Mouse (Mus musculus): ENCODE measurements around the gene Pdcd10. TPM values are rescaled to one million over a fixed set of nuclear protein-coding genes. Genes with fewer than 3 reads are reported as not detected.

Pdcd10 gene
- 78.5 and 93.0 TPM in 2 replicates for polyA plus RNA-seq (2015; fragmentation: Nextera tagmentation; extraction: Ambion mirVana)

DNA sequence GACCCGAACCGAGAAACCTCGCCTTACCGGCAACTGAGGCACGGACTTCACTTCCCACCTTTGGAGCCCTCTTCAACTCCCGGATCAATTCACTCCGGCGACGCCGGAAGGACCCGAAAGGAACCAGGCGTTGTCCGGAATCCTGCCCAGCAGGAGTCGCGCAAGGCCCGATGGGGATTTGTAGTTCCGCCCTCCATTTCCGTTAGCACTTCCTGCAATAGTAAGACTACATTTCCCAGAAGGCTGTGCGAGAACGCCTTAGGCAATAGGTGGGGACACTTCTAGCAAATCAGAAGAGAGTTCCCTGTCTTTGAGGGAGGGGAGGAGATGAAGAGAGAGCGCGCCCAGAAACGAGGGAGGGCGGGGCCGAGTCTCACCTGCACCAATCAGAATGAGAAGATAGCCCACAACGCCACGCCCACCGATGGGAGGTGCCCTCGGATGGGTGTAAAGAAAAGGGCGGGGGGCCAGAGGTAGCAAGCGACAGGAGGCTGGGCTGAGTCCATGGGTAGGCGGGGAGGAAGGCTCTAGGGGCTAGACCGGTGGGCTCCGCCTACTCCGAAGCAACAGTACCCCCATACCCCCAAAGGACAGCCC is at the start of gene Pdcd10:
Pdcd10 (minus strand) TSS at position 162 of the 597 bp plus-strand sequence.
- Histone ChIP-seq H3K9ac (peak within 1 kb of the TSS; percentile 81), H3K36me3 (no peaks in the 10 kb centered on the region), H3K4me1 (replicated peaks) (0 out of 2 replicates have a peak, but pooled peaks cover 4% of the 10 kb centered on the region), H3K4me3 (replicated peaks) (peak within 1 kb of the TSS; percentile 79), H3K4me2 (replicated peaks) (peak within 1 kb of the TSS; percentile 69), H3K9me3 (no peaks in the 10 kb centered on the region), H3K27me3 (replicated peaks) (no peaks in the 10 kb centered on the region), H3K27ac (peak within 1 kb of the TSS; percentile 80)
- peak; percentile 97 for ATAC-seq
- under 1% methylated on average over 35 of the region's 35 CpGs for WGBS

DNA sequence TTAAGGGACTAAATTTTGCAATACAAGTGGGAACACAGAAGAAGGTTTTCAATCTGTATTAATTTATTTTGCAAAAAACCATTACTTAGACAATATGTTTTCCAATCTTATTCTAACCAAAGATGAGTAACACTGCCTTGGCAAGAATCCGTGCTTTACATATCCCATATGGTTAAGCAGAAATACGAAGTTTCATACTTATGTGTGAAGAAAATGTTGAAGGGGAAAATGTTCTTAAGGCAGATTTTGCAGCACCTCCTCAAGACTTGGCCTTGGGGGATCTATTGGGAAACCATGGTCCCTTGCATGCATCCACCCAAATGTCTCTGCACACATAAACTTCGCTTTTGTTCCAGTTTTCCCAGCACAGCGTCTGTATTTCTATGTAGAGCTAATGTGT is 28.2 kb upstream of the Pdcd10 start:
- 88% methylated on average over 4 of the region's 4 CpGs for WGBS
- Histone ChIP-seq H3K27ac (no peak overlapping the region), H3K4me3 (replicated peaks) (no peak overlapping the region), H3K9ac (no peak overlapping the region), H3K27me3 (replicated peaks) (no peaks in the 10 kb centered on the region), H3K4me2 (replicated peaks) (no peak overlapping the region), H3K4me1 (replicated peaks) (no peaks in the 10 kb centered on the region), H3K36me3 (no peaks in the 10 kb centered on the region), H3K9me3 (no peaks in the 10 kb centered on the region)
- no peak for ATAC-seq

DNA sequence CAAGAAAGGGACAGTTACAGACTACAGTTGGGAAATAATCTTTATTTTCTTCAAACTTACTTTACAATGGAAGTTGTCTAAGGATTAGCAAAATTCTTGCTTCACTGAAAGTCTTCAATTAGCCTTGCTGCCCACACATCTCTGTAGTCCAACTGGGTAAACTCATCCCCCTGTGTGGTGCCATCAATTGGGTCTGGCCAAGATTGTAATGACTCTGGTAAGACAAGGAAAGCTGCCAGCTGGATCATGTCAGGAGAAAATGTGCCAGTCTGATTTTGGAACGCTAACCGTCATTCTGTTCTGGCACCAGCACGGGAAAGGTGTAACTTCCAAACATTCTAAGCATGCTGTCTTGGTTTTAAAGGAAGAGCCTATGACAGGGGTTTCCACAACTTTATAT is 26.6 kb upstream of the Pdcd10 start:
- H3K4me1 ChIP-seq (replicated peaks): no peaks in the 10 kb centered on the region
- no peak overlapping the region for H3K4me2 ChIP-seq (replicated peaks)
- H3K27me3 ChIP-seq (replicated peaks): no peaks in the 10 kb centered on the region
- no peak overlapping the region for H3K9ac ChIP-seq
- 82% methylated on average over 3 of the region's 3 CpGs for WGBS
- H3K9me3 ChIP-seq: no peaks in the 10 kb centered on the region
- no peaks in the 10 kb centered on the region for H3K36me3 ChIP-seq
- H3K4me3 ChIP-seq (replicated peaks): no peak overlapping the region
- no peak overlapping the region for H3K27ac ChIP-seq
- no peak for ATAC-seq

DNA sequence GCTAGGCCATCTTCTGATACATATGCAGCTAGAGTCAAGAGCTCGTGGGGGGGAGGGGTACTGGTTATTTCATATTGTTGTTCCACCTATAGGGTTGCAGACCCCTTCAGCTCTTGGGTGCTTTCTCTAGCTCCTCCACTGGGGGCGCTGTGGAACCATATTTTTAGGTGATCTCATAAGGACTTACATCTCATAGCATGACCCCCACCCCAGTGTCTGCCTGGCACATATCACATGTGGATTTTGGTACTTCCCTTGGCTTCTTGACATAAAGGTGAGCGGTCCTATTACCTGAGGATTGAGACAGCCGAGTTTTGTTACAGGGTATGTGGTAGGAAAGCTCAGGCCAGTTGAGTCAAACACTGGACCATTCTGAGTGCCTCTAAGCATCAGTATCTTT is 22.7 kb upstream of the Pdcd10 start:
- no peak for ATAC-seq
- H3K27ac ChIP-seq: no peak overlapping the region
- no peaks in the 10 kb centered on the region for H3K9me3 ChIP-seq
- H3K4me1 ChIP-seq (replicated peaks): no peaks in the 10 kb centered on the region
- no peaks in the 10 kb centered on the region for H3K36me3 ChIP-seq
- H3K9ac ChIP-seq: no peak overlapping the region
- no peaks in the 10 kb centered on the region for H3K27me3 ChIP-seq (replicated peaks)
- 55% methylated on average over 4 of the region's 4 CpGs for WGBS
- no peak overlapping the region for H3K4me2 ChIP-seq (replicated peaks)
- H3K4me3 ChIP-seq (replicated peaks): no peak overlapping the region

- Histone ChIP-seq H3K9me3 (no peaks in the 10 kb centered on the region), H3K4me3 (replicated peaks) (no peak overlapping the region), H3K4me1 (replicated peaks) (no peaks in the 10 kb centered on the region), H3K9ac (no peak overlapping the region), H3K4me2 (replicated peaks) (no peak overlapping the region), H3K27me3 (replicated peaks) (no peaks in the 10 kb centered on the region), H3K36me3 (no peaks in the 10 kb centered on the region), H3K27ac (no peak overlapping the region)
- no peak for ATAC-seq
- WGBS: 79% methylated on average over 1 of the region's 1 CpGs
These were observed 18.9 kb upstream of the Pdcd10 start for GRCm38 (mm10) chr3:75575582-75575981.

- no peak for ATAC-seq
- WGBS: 80% methylated on average over 2 of the region's 2 CpGs
- Histone ChIP-seq H3K36me3 (no peaks in the 10 kb centered on the region), H3K4me2 (replicated peaks) (no peak overlapping the region), H3K4me1 (replicated peaks) (no peaks in the 10 kb centered on the region), H3K4me3 (replicated peaks) (no peak overlapping the region), H3K9me3 (no peaks in the 10 kb centered on the region), H3K9ac (no peak overlapping the region), H3K27me3 (replicated peaks) (no peaks in the 10 kb centered on the region), H3K27ac (no peak overlapping the region)
These were observed 17.4 kb upstream of the Pdcd10 start for GRCm38 (mm10) chr3:75574074-75574473.

DNA sequence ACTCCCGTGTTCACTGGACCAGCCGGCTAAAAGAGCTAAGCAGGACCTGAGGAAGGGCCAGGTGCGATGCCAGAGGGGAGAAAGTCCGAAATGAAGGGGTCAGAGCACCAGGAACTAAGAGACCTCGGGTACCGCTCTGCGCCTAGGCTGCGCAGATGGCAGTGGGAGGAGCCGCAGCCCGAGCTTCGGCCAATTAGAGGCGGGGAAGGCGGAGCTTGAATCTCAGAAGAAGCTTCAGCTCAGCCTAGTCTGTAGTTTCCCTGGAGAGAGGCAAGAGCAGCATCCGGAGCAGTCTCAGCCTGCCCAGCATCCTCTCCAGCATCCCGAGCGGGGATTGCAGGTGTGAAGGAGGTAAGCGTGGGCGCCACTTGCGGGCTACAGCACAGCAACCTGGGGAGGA is 636 bp upstream of the Pdcd10 start, which contains the start of gene Serpini1:
Serpini1 (plus strand) TSS at position 256 of the 400 bp plus-strand sequence.
- Histone ChIP-seq H3K4me3 (replicated peaks) (peak within 1 kb of the TSS; percentile 79), H3K9ac (peak within 1 kb of the TSS; percentile 81), H3K27ac (peak within 1 kb of the TSS; percentile 80), H3K27me3 (replicated peaks) (no peaks in the 10 kb centered on the region), H3K9me3 (no peaks in the 10 kb centered on the region), H3K4me1 (replicated peaks) (0 out of 2 replicates have a peak, but pooled peaks cover 4% of the 10 kb centered on the region), H3K36me3 (no peaks in the 10 kb centered on the region), H3K4me2 (replicated peaks) (peak within 1 kb of the TSS; percentile 69)
- peak; percentile 95 for ATAC-seq
- 0% methylated on average over 19 of the region's 19 CpGs for WGBS

GRCm38 (mm10) chr3:75556121-75556694 is 448 bp downstream of the Pdcd10 start:
- H3K4me1 ChIP-seq (replicated peaks): 0 out of 2 replicates have a peak, but pooled peaks cover 4% of the 10 kb centered on the region
- peak overlapping the region; percentile 80 for H3K27ac ChIP-seq
- no peaks in the 10 kb centered on the region for H3K27me3 ChIP-seq (replicated peaks)
- WGBS: 1% methylated on average over 36 of the region's 36 CpGs
- H3K4me2 ChIP-seq (replicated peaks): peak overlapping the region; percentile 67
- H3K9ac ChIP-seq: peak overlapping the region; percentile 81
- ATAC-seq: peak; percentile 64
- no peaks in the 10 kb centered on the region for H3K9me3 ChIP-seq
- peak overlapping the region; percentile 79 for H3K4me3 ChIP-seq (replicated peaks)
- H3K36me3 ChIP-seq: no peaks in the 10 kb centered on the region

DNA sequence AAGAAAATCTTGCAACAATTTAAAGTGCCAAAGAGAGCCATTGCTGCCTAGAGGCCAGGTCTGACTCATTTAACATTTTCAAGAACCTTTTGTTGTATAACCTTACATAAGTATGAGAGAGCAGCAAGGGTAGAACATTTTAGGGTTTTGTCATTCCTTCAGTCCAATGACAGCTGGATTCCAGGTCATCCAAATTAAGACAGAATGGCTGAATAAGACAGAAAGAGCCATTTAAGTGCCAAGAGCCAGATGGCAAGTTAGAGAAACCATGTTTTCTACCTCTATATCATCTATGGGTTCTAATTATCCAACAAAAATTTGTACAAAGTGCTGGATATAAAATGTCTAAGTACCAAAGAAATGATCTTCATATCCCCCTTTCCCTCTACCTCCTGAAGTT is 5.4 kb downstream of the Pdcd10 start:
- Histone ChIP-seq H3K36me3 (no peaks in the 10 kb centered on the region), H3K4me1 (replicated peaks) (0 out of 2 replicates have a peak, but pooled peaks cover 4% of the 10 kb centered on the region), H3K27ac (no peak overlapping the region), H3K4me2 (replicated peaks) (no peak overlapping the region), H3K4me3 (replicated peaks) (no peak overlapping the region), H3K9me3 (no peaks in the 10 kb centered on the region), H3K9ac (no peak overlapping the region), H3K27me3 (replicated peaks) (no peaks in the 10 kb centered on the region)
- no peak for ATAC-seq

DNA sequence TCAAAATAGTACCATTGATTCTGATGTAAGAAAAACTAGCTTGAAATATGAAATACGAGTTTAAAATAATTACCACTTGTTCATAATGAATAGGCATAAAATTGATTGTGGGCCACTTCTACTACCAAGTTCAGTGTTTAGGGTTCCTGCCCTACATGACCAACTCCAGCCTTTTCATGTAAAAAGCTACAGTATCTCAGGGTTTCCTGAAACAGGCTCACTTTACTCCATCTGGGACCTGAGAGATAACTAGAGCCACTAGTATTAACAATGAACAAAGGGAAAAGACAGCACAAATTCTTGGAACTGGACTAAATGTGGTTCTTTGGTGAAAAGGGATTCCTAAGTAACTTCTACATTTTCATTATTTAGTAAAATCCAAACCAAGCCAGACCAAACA is 12.4 kb downstream of the Pdcd10 start:
- no peak overlapping the region for H3K4me2 ChIP-seq (replicated peaks)
- WGBS: 90% methylated on average over 1 of the region's 1 CpGs

GRCm38 (mm10) chr3:75542852-75543251 is 13.8 kb downstream of the Pdcd10 start:
- H3K4me2 ChIP-seq (replicated peaks): no peak overlapping the region
- no peaks in the 10 kb centered on the region for H3K36me3 ChIP-seq
- no peak overlapping the region for H3K27ac ChIP-seq
- H3K9me3 ChIP-seq: no peaks in the 10 kb centered on the region
- no peak overlapping the region for H3K4me3 ChIP-seq (replicated peaks)
- H3K27me3 ChIP-seq (replicated peaks): no peaks in the 10 kb centered on the region
- H3K9ac ChIP-seq: no peak overlapping the region
- no peak for ATAC-seq
- 88% methylated on average over 3 of the region's 3 CpGs for WGBS
- no peaks in the 10 kb centered on the region for H3K4me1 ChIP-seq (replicated peaks)

More for the DNA sequence above, 12.4 kb downstream of the Pdcd10 start:
- Histone ChIP-seq H3K36me3 (no peaks in the 10 kb centered on the region), H3K4me1 (replicated peaks) (no peaks in the 10 kb centered on the region), H3K4me3 (replicated peaks) (no peak overlapping the region), H3K9ac (no peak overlapping the region), H3K27ac (no peak overlapping the region), H3K9me3 (no peaks in the 10 kb centered on the region), H3K27me3 (replicated peaks) (no peaks in the 10 kb centered on the region)
- no peak for ATAC-seq

DNA sequence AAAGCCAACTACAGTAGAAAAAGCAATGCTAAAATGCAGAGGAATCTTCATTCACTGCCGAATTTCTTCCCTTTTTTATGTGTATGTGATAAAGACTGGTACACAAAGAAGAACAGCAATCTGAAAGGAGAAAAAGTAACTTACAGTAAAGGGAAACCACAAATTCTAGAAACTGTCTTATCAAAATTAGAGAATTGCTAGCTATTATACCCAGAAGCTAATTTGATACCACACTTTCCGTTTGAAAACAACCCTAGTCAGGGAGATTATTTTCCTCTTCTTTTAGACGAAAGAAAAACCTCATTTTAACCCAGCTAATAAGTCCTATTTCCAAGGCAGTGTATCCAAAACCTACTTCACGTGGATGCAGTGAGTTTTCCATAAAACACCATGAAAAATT is 15.4 kb downstream of the Pdcd10 start:
- ATAC-seq: no peak
- Histone ChIP-seq H3K9ac (no peak overlapping the region), H3K4me3 (replicated peaks) (no peak overlapping the region), H3K9me3 (no peaks in the 10 kb centered on the region), H3K4me2 (replicated peaks) (no peak overlapping the region), H3K4me1 (replicated peaks) (no peaks in the 10 kb centered on the region), H3K27ac (no peak overlapping the region), H3K27me3 (replicated peaks) (no peaks in the 10 kb centered on the region), H3K36me3 (no peaks in the 10 kb centered on the region)
- 83% methylated on average over 4 of the region's 4 CpGs for WGBS

All from intestine, embryonic 15.5 days (tissue).